Mouse (Mus musculus): ENCODE measurements around the gene Cdk5r1.

Cdk5r1 gene

DNA sequence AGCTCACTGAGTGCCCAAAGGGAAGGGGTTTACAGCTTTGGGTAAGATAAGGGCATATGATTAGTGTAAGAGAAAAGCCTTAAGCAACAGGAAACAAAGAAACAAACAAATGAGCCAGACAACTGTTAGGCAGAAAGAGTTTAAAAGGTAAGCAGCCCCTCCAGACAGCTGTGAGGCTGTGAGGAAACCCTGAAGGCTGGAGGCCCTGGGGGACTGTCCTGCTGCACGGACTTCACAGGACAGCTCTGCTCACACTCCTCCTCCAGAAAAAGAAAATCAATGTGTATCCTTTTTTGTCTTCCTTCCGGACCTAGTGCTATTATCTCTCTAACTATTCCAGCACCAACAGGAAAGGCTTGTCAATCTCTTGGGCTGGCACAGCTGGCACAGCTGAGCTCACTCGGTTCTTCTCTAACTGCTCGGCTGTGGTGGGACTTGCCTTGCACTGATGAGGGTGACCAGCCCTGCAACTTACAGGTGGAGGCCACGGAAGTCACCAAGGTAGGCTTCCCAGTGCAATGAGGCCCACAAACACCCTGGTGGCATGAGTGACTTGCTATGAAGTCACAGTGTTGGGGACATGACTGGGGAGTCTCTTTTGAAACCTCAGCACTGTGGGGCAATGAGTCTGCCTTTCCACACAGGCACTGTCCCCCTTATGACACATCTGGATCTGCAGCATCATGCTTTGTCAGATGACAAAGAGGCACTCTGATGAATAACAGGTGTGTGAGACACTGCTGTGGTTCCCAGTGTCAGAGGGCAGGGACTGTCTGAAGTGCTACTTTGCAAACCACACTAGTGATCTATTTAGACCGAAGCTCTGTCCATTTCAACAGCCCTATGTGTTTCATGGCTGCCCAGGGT, 27.9 kb downstream of the Cdk5r1 start:
- DNase-seq (ENCODE audit: low spot score in 2 of 2) = no peak

DNA sequence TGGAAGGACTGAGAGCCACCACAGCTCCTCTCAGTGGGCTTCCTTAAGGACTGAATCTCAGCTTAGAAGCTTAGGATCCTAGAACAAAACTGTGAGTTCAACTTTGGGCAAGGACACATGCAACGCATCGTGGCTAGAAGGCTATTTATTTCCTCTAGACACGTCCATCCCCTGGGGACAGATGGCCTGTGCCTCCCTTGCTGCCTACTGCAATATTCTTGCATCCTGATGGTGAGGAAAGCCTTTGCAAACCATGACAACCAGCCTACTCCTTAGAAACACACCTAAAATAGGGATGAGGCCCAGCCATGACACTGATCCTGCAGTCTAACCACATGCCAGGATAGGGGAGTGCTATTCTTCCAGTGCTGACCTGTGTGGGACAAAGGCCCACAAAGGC, 28.8 kb downstream of the Cdk5r1 start:
- no peak for DNase-seq (ENCODE audit: low spot score in 2 of 2)

DNA sequence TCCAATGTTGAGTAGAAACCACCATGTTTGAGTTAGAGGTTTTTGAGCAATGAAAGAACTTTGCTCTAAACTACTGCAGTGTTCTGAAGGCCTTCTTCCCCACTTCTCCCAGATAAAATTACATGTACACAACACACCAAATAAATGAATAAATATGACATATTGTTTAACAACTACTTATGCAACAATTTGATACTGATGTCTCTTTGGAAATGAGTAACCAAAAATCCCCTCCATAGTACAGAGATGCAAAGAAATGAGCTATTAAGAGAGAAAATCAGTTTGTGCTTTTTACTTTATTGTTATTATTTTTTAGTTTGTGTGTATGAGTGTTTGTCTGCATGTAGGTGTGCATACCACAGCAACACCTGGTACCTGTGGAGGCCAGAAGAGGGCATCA, 29.7 kb downstream of the Cdk5r1 start:
- no peak for DNase-seq (ENCODE audit: low spot score in 2 of 2)

DNA sequence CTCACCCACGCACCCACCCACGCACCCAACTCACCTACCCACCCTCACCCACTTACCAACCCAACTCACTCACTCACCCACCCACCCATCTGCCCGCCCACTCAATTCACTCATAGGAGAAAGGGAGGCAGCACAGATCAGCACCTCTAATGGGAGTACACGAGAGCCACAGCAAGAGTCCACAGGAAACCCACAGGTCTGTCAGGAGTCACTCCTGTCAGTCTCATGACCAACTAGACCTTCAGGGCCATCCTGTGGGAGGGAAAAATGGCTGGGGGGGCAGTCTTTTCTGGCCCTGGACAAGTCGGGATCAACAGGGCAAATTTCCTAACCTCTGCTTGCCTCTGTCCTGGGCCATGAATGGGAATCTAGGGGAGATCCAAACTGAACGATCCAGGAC, 31.0 kb downstream of the Cdk5r1 start:
- DNase-seq (ENCODE audit: low spot score in 2 of 2) = no peak

DNA sequence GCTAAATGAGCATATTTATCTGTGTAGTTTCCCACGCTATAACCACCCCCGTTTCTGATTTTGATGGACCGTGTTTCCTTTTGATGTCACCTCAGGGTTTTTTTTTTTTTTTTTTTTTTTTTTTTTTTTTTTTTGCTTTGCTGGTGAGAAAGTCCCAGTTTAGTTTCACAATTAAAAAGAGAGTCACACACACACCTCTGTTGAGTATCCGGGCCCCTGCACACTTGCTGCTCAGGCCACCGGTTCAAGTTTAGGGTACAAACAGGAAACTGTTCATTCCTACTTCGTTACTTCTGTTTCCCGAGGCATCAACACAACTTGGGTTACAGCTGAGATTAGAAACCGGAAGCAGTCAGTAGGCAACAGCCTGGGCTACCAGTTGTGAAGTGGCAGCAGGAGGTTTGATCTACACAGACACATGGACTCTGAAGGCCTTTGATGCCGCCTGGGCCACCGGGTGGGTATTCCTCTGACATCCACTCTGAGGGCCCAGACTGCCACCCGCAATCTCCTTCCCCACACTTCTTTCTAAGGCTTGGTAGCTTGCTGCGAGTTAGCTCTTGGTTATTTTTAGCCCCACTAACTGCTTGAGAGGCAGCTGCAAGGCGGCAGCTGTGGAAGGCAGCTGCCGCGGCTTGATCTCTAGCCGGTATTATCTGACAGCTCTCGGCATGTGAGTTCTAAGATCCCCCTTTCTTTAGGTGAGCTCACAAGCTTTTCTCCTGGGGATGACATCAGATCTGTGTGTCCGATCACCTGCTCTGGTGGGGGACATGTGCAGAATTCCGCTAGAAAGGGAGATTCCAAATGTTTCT, 31.7 kb downstream of the Cdk5r1 start:
- no peak for DNase-seq (ENCODE audit: low spot score in 2 of 2)

DNA sequence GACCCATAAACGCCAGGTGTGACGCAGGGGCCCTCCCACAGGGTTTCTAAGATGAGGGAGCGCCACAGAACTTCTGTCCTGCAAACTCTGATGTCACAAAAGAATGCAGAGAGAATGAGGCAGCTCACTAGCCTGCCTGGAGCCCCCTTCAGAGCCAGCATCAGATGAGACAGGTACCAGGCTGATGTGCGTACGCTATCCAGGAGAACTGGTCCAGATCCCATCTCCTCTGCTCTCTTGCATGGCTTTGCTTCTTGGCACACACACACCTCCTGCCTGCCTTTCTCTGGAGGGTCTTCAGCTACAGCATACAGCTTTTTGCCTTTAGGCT, 32.3 kb downstream of the Cdk5r1 start:
- no peak for DNase-seq (ENCODE audit: low spot score in 2 of 2)

DNA sequence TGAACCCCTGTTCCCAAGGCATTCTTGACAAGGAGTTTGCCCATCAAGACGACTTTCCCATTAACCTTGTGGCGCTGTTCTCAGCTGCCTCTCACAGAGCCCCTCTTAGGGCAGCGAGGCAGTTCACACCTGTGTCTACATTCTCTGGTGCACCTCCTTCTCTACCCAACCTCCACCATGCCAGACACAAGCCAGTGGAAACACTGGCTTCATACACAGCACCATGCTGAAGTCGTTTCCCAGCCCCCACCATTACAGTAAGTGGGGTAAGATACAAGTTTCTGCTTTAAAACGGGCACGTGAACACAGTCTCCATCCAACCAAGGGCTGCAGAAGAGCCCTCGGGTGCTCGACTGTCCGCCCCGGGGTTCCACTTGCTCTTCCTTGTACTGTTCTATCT, 33.3 kb downstream of the Cdk5r1 start:
- no peak for DNase-seq (ENCODE audit: low spot score in 2 of 2)

DNA sequence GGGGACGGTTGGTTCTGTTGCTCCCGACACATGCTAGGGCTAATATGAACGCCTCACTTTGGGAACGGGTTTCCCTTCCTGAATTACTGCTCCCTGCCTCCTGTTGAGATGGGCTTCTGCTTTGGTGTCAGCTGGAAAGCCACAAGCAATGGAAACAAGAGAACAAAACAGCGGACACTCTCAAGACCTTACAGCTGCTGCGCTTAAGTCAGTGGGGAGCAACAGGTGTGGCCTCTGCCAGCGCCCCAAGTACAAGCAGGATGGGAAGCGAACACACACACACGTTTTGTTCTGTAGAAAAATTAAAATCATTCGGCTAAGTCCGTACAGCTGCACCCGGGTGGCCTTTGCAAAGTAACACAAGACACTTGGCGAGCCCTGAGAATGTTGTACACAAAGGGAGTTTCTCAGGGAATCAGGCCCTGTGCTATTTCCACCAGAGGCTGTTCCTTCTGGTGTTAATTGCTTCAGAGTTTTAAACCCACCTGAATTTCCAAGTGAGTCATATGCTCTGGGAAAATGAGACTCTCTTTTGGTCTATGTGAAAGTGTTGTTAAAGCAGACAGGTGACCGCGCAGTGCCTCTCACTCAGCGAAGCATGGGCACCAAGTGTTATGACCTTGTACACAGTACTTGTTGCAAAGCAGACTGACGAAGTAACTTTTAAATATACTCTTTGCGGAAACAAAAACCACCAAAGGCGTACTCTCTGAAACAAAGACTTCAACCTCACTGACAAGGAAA, 35.7 kb downstream of the Cdk5r1 start:
- no peak for DNase-seq (ENCODE audit: low spot score in 2 of 2)

DNA sequence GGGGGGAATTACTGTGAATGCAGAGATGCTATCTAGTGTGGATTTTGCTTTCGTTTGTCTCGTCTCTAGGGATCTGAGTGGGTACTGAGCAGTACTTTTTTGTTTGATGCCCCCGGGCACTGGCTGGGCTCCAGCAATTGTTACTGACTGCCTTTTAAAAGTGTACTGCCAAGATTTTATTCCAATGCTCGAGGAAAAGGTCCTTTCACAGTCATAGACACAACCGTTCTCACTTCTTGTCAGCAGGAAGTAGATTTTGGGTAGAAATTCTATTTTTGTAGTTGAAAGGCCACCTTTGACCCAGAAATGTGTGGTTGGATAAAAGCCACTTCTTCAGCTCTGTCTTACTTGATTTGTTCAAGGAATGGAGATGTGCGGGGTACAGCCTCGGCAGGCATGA, 37.0 kb downstream of the Cdk5r1 start:
- DNase-seq (ENCODE audit: low spot score in 2 of 2) = no peak

DNA sequence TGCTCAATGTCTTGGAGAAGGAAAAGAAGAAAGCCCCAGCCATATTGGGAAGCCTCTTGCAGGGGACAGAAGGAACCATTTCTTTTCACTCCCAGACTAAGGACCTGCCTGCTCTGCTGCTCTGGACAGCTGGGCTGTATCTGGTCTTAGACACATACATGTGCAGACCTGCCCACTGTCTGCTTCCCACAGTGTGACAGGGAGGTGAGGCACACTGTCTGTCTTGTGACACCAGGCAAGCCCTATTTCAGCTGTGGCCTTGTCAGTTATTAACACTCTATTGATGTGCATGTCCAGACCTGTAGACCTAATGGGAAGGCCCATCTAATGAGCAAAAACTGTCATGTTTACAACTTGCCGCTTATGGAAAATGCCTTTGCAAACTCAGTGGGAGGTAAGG, 38.5 kb downstream of the Cdk5r1 start:
- DNase-seq (ENCODE audit: low spot score in 2 of 2) = no peak

DNA sequence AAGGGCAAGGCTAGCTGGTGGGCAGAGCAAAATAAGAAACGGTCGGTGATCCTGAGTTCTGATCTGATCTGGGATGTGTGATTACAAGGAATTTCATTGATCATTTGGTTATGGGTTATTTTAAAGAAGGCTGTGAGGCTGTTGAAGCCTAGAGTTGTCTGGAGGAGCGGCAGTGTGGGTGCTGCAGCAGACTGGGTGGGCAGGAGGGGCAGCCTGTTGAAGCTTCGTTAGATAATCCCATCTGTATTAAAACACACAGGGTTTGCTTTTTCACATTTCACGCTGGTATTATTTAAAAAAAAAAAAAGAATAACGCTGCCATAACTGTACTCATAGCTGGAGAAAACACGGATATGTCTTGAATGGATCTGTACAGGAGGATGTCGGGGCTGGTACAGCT, 39.1 kb downstream of the Cdk5r1 start:
- DNase-seq (ENCODE audit: low spot score in 2 of 2) = no peak

DNA sequence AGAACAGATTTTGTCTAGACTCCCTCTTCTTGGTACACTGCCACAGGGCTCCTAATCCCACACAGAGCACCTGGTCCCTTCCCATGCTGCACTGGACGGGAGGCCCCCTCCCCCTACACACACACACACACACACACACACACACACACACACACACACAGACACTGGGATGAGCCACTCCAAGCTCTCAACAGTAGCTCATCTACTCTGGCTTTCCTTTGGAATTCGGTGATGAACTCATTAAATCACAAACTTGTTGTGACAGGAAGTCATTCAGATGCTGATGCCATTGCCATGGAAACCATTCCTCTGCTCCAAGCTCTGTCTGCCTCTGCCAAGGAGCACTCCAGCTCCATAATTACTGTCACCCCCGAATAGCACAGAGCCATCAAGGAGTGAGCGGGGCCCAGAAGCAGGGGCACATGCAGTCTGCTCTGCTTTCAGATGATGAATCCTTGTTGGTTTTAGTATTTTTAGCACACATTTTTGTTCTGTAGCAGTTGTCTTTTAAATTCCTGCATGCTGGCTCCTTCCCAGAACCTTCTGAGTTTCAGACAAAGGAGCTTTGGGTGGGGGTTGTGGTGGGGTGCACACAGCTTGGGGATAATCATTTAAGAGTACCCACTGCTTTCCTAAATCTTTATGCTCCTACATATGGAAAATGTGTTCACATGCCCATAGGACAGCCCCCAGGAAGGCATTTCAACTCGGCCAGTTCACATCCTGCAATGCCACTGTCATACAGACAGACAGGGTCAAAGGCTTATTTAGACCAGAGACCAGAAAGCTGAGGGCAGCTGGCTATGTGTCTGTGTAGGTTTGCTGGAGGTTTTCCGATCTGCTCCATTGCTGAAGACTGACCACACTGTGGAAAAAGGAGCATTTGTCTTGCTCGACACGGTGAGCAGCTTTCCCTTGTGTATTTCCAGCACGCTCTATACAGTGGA, 41.9 kb downstream of the Cdk5r1 start:
- no peak for DNase-seq (ENCODE audit: low spot score in 2 of 2)

DNA sequence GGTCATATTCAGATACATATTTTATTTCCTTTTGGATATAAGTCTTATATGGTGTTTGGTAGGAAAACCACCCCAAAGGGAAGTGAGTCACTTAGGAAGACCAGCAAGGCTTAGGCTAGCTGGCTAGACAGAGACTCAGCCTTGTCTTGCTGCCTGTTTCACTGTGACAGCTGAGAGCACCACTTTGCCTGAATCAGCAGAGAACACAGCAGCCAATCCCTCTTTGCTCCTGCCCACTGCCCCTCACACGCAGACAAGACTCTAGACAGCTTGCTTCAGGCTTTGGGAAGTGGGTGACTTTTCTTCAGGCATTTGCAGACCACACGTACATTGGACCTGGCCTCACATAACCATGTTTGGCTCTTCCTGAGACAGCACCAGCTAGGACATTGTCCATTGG, 44.3 kb downstream of the Cdk5r1 start:
- no peak for DNase-seq (ENCODE audit: low spot score in 2 of 2)

DNA sequence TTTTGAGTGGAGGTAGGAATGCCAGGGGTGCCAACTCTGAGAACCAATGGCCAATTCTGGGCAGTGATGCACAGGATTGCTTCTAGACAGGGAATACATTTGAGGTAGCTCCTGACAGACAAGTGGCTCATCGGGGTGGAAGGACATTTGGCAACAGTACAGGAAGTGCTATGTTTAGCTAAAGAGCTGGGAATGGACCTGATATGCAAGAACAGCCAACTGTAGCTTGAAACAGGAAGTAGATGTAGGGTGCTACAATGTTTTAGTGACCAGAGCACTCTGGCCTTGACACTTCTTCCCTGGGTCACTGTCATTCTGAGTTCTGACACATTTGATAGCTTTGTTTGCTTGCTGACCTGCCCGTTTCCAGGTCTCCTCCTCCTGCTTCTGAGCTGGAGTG, 46.0 kb downstream of the Cdk5r1 start:
- no peak for DNase-seq (ENCODE audit: low spot score in 2 of 2)

DNA sequence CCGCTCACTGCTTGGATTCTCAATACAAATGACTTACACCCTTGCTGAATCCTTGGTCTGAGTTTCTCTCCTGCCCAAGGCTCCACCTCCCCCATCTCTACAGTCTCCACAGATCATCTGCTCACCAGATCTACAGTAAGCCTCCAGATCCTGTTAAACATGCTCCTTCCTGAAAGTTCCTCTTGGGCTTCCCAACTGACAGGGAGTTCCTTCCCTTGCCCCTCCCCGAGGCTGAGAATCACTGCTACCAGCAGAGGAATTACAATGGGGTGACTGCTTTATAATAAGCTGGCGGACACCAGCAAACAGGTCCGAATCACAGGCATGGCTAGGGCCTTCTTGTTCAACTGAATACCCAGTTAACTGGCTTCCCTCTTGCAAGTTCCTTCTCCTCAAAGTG, 46.6 kb downstream of the Cdk5r1 start:
- no peak for DNase-seq (ENCODE audit: low spot score in 2 of 2)

DNA sequence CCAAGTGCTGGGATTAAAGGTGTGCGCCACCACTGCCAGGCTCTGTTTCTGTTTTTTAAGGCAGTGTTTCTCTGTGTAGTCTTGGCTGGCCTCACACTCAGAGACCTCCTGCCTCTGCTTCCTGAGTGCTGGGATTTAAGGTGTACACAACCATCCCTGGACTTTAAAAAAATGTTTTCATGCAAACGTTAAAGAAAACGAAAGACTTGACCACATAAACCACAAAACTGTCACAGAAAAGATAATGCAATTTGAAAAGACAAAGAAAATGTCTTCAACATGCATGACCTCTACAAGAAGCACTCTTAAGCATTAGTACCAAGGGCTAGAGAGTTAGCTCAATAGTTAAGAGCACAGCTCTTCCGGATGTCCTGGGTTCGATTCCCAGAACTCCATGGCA, 47.4 kb downstream of the Cdk5r1 start:
- DNase-seq (ENCODE audit: low spot score in 2 of 2) = no peak

DNA sequence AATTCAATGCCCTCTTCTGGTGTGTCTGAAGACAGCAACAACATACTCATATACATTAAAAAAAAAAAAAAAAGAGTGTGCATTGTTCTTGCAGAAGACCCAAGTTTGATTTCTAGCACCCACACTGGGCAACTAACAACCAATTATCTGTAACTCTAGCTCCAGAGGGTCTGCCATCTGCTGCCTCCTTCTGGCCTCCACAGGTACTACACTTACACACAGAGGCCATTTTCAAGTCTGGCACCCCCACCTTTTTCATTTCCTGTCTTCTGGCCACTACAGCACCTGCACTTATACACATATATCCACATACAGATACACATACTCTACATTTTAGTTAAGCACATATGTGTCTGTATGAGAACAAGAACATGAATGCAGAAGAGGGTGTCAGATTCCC, 50.9 kb downstream of the Cdk5r1 start:
- no peak for DNase-seq (ENCODE audit: low spot score in 2 of 2)

DNA sequence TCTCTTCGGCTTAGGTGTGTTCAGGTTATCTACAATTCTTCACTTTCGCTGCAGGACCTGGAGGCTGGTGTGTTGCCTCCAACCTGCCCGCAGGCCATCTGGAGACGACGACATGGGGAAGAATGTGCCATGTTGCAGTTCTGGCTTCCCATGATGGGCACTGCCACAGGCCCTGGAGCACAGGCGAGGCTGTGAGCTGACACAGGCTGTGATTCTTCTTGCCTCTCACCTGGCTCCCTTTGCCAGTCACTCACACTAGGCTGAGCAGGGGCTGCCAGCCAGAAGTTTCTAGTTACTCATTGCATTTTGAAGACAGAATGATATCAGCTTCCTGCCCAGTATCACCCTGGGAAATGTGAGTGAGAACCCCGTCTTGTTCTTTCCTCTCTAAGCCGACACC, 52.3 kb downstream of the Cdk5r1 start:
- no peak for DNase-seq (ENCODE audit: low spot score in 2 of 2)

Measured in urinary bladder, adult 18-20 months (tissue).